Mouse (Mus musculus): ENCODE results near the gene Sprr2a2.
"Not testable (repeated sequence)": the region's sequence is repeated elsewhere in the genome, so short reads cannot be mapped to it uniquely, and the experiment has no call there.

The Sprr2a2 gene

GRCm38 (mm10) chr3:92215569-92215968, at the start of gene Sprr2a2, which contains the start of gene Sprr2a1:
Gene Sprr2a2, plus strand, starts transcription at chr3:92215920.
Gene Sprr2a1, plus strand, starts transcription at chr3:92215799.
- not testable (repeated sequence) for DNase-seq (ENCODE audit: low spot score)

- DNase-seq (ENCODE audit: low spot score), result no peak
Measured at GRCm38 (mm10) chr3:92169847-92170246, 45.9 kb upstream of the Sprr2a2 start.

- DNase-seq (ENCODE audit: low spot score), result no peak
Measured at GRCm38 (mm10) chr3:92176880-92177279, 38.8 kb upstream of the Sprr2a2 start.

- no peak for DNase-seq (ENCODE audit: low spot score)
Measured at GRCm38 (mm10) chr3:92195512-92196200, 20.1 kb upstream of the Sprr2a2 start.

GRCm38 (mm10) chr3:92211133-92211925, 4.4 kb upstream of the Sprr2a2 start:
- not testable (repeated sequence) for DNase-seq (ENCODE audit: low spot score)

- not testable (repeated sequence) for DNase-seq (ENCODE audit: low spot score)
Measured at GRCm38 (mm10) chr3:92212059-92212458, 3.7 kb upstream of the Sprr2a2 start.

- not testable (repeated sequence) for DNase-seq (ENCODE audit: low spot score)
Measured at GRCm38 (mm10) chr3:92213651-92214050, 2.1 kb upstream of the Sprr2a2 start.

- not testable (repeated sequence) for DNase-seq (ENCODE audit: low spot score)
Measured at GRCm38 (mm10) chr3:92219031-92219430, 3.3 kb downstream of the Sprr2a2 start.

- not testable (repeated sequence) for DNase-seq (ENCODE audit: low spot score)
Measured at GRCm38 (mm10) chr3:92223708-92224107, 8.0 kb downstream of the Sprr2a2 start.

- not testable (repeated sequence) for DNase-seq (ENCODE audit: low spot score)
Measured at GRCm38 (mm10) chr3:92227410-92227809, 11.7 kb downstream of the Sprr2a2 start.

GRCm38 (mm10) chr3:92236463-92237189, 20.9 kb downstream of the Sprr2a2 start:
- not testable (repeated sequence) for DNase-seq (ENCODE audit: low spot score)

GRCm38 (mm10) chr3:92238736-92239135, 23.0 kb downstream of the Sprr2a2 start:
- not testable (repeated sequence) for DNase-seq (ENCODE audit: low spot score)

GRCm38 (mm10) chr3:92239197-92239596, 23.5 kb downstream of the Sprr2a2 start:
- not testable (repeated sequence) for DNase-seq (ENCODE audit: low spot score)

- DNase-seq (ENCODE audit: low spot score), result not testable (repeated sequence)
Measured at GRCm38 (mm10) chr3:92244833-92245232, 29.1 kb downstream of the Sprr2a2 start.

- not testable (repeated sequence) for DNase-seq (ENCODE audit: low spot score)
Measured at GRCm38 (mm10) chr3:92246245-92246644, 30.5 kb downstream of the Sprr2a2 start.

GRCm38 (mm10) chr3:92248494-92248893, 32.8 kb downstream of the Sprr2a2 start:
- not testable (repeated sequence) for DNase-seq (ENCODE audit: low spot score)

GRCm38 (mm10) chr3:92250450-92250849, 34.7 kb downstream of the Sprr2a2 start:
- not testable (repeated sequence) for DNase-seq (ENCODE audit: low spot score)

GRCm38 (mm10) chr3:92253860-92254259, 38.1 kb downstream of the Sprr2a2 start:
- not testable (repeated sequence) for DNase-seq (ENCODE audit: low spot score)

GRCm38 (mm10) chr3:92258526-92258925, 42.8 kb downstream of the Sprr2a2 start:
- DNase-seq (ENCODE audit: low spot score), result not testable (repeated sequence)

GRCm38 (mm10) chr3:92263462-92263861, 47.7 kb downstream of the Sprr2a2 start:
- not testable (repeated sequence) for DNase-seq (ENCODE audit: low spot score)

GRCm38 (mm10) chr3:92271414-92271985, 55.8 kb downstream of the Sprr2a2 start:
- DNase-seq (ENCODE audit: low spot score), result not testable (repeated sequence)

- DNase-seq (ENCODE audit: low spot score), result not testable (repeated sequence)
Measured at GRCm38 (mm10) chr3:92273504-92273903, 57.8 kb downstream of the Sprr2a2 start.
